Mouse (Mus musculus) kidney, adult 2 months (tissue): Measurements from ENCODE around the gene Vav3. TPM values are rescaled to one million over a fixed set of nuclear protein-coding genes. Genes with fewer than 3 reads are reported as not detected.

Source experiments
- DNase-seq: peaks from one replicate; pipeline ENCODE4 v3.0.0; 2021
- H3K27ac ChIP-seq: fragments of 200-500 bp; 2 replicates; pipeline ENCODE4 v1.5.1; 2012; ENCODE audit warnings: low read depth, low read length, control low read depth, inconsistent platforms; ENCODE audit not compliant: insufficient read depth
- H3K27me3 ChIP-seq: fragments of 200-500 bp; replicated peaks from 2 replicates; pipeline ENCODE4 v1.6.1; 2012; ENCODE audit warnings: mild to moderate bottlenecking, moderate library complexity, low read length, inconsistent platforms; ENCODE audit not compliant: control insufficient read depth, insufficient read depth
- H3K36me3 ChIP-seq: fragments of 200-500 bp; 2 replicates; pipeline ENCODE4 v1.6.1; 2012; ENCODE audit warnings: mild to moderate bottlenecking, moderate library complexity, low read length, inconsistent platforms; ENCODE audit not compliant: control insufficient read depth, insufficient read depth
- H3K4me1 ChIP-seq: fragments of 200-500 bp; 2 replicates; pipeline ENCODE4 v1.6.1; 2011; ENCODE audit warnings: low read length; ENCODE audit not compliant: control insufficient read depth, insufficient read depth
- H3K4me3 ChIP-seq: fragments of 200-500 bp; 2 replicates; pipeline ENCODE4 v1.5.1; 2011; ENCODE audit warnings: mild to moderate bottlenecking, low read depth, low read length, control low read depth; ENCODE audit not compliant: insufficient read depth
- CTCF ChIP-seq: fragments of 200-500 bp; conservative IDR thresholded peaks from 2 replicates; pipeline ENCODE4 v1.5.1; 2011; ENCODE audit warnings: low read depth, mild to moderate bottlenecking, control low read depth, low read length, moderate library complexity, mixed read lengths; ENCODE audit not compliant: insufficient read depth, insufficient read length
- POLR2A ChIP-seq: fragments of 200-500 bp; IDR thresholded peaks from one replicate; pipeline ENCODE4 v1.6.1; 2011; ENCODE audit warnings: low read depth, low read length, control low read depth
- WGBS: fragments of 180-500 bp; shearing (Covaris S2); methylation state at CpG from one replicate; pipeline ENCODE4 v1.1.7; 2018; 5-methylcytosine and 5-hydroxymethylcytosine counted together
- polyA plus RNA-seq: library from polyadenylated mRNA; depleted of rRNA; stranded (reverse); fragments of >200 nt; gene quantifications from 2 replicates; pipeline ENCODE4 v1.2.3, GENCODE M21; 2012

Gene Vav3
- polyA plus RNA-seq, 1 experiment, result 6.8 TPM

- 57% methylated on average over 8 of the region's 8 CpGs for WGBS
- no peak for TF ChIP-seq POLR2A
- TF ChIP-seq CTCF, result no peak
- H3K27ac ChIP-seq, result no peak overlapping the region
These were observed 186.2 kb downstream of the Vav3 start for GRCm38 (mm10) chr3:109526651-109527050.

GRCm38 (mm10) chr3:109528688-109529087 is 188.2 kb downstream of the Vav3 start:
- 63% methylated on average over 4 of the region's 4 CpGs for WGBS
- Histone ChIP-seq H3K27ac (no peak overlapping the region), H3K4me1 (no peaks in the 10 kb centered on the region), H3K4me3 (no peak overlapping the region), H3K27me3 (no peaks in the 10 kb centered on the region), H3K36me3 (no peaks in the 10 kb centered on the region)
- no peak for TF ChIP-seq POLR2A
- TF ChIP-seq CTCF, result no peak
- peak; percentile 10 for DNase-seq

More at GRCm38 (mm10) chr3:109526651-109527050, 186.2 kb downstream of the Vav3 start:
- no peaks in the 10 kb centered on the region for H3K27me3 ChIP-seq
- H3K36me3 ChIP-seq, result no peaks in the 10 kb centered on the region
- H3K4me3 ChIP-seq, result no peak overlapping the region
- DNase-seq, result no peak
- H3K4me1 ChIP-seq, result no peaks in the 10 kb centered on the region

DNA sequence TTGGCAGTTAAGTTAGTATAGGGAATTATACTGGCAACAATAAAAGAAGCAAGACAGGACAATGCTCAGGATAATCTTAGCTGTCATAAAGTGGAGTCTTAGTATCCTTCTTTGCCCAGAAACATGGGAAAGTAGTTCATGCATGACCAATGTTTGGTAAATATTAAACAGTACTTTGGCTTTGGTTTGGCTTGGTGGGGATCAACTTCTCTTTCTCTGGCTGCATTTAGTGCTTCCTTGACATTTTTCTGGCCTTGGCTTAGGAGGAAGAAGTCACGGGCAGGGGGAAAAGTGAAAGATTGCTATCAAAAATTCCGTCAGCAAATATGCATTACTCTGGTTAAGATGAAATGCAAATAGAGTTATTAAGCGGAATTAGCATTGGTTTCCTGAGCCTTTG is 197.2 kb downstream of the Vav3 start:
- Histone ChIP-seq H3K36me3 (no peaks in the 10 kb centered on the region), H3K27me3 (no peaks in the 10 kb centered on the region), H3K27ac (peak overlapping the region; percentile 99), H3K4me1 (peaks cover 19% of the 10 kb centered on the region), H3K4me3 (no peak overlapping the region)
- 35% methylated on average over 3 of the region's 3 CpGs for WGBS
- no peak for TF ChIP-seq POLR2A
- no peak for TF ChIP-seq CTCF
- peak; percentile 88 for DNase-seq

DNA sequence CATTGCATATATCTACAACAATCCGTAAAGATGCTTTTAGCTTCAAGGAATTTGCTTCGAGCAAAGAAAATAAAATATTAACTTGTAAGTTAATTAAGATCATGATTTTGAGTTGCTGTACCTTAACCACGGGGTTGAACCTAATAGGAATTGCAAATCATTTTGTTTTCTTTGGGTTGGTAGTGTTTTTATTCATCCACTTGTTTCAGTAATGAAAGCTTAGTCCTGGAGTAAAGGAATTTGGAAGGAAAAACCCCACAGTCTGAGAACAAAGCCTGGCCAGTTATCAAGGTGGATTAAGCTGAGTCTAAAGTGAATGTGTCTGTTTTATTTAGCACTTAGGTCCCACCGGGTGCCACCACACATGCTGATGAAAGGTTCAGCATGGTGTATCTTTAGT is 199.6 kb downstream of the Vav3 start:
- TF ChIP-seq CTCF, result no peak
- no peak for TF ChIP-seq POLR2A
- Histone ChIP-seq H3K4me3 (no peak overlapping the region), H3K36me3 (no peaks in the 10 kb centered on the region), H3K27me3 (no peaks in the 10 kb centered on the region), H3K4me1 (peaks cover 21% of the 10 kb centered on the region), H3K27ac (peak overlapping the region; percentile 97)
- peak; percentile 52 for DNase-seq
- WGBS, result 23% methylated on average over 4 of the region's 4 CpGs

DNA sequence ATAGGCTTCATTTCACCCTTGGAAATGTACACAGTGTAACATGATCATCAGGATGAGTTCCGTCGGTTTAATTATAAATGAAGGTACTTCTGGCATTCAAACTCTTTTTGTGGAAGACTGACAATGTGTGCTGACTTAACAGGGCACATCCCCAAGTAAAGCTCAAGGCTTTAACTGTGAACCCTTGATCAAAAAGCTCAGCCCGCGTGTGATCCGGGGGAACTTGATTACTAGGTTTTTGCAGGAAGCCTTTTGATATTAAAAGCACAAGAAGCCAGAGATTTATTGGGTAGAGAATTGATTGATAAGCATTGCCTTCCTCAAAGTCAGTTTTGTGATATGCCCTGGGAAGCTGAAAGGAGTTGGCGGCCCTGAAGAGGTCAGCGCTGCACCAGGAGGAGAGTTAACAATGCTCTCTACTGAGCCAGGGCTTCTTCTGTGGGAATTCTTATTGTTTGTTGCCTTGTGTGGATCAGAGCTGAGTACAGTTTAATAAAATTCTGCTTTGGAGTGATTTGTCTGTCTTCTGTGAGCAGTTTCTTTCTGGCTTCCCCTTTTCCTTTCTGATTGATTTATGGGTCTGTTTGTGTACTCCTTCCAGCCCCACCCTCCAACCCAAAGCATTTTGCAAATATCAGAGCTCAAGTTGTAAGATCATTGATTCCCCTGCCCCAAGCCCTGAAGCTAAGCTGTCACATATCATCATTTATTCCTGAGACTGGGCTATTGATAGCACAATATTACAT is 204.2 kb downstream of the Vav3 start:
- peak; percentile 58 for DNase-seq
- WGBS, result 45% methylated on average over 7 of the region's 7 CpGs

GRCm38 (mm10) chr3:109557329-109557728 is 216.9 kb downstream of the Vav3 start:
- Histone ChIP-seq H3K4me1 (no peaks in the 10 kb centered on the region), H3K27ac (no peak overlapping the region), H3K4me3 (no peak overlapping the region), H3K27me3 (no peaks in the 10 kb centered on the region), H3K36me3 (no peaks in the 10 kb centered on the region)
- TF ChIP-seq POLR2A (no peak), CTCF (no peak)
- no peak for DNase-seq
- WGBS, result 80% methylated on average over 2 of the region's 2 CpGs

More for the DNA sequence above, 204.2 kb downstream of the Vav3 start:
- Histone ChIP-seq H3K36me3 (no peaks in the 10 kb centered on the region), H3K27ac (0 out of 2 replicates have a peak overlapping the region, but pooled peaks have one; percentile 3), H3K4me3 (no peak overlapping the region), H3K4me1 (peaks cover 6% of the 10 kb centered on the region; the same call in 1 of the 2 replicates), H3K27me3 (no peaks in the 10 kb centered on the region)
- no peak; the same call in 1 of the 2 replicates for TF ChIP-seq CTCF
- TF ChIP-seq POLR2A, result no peak

DNA sequence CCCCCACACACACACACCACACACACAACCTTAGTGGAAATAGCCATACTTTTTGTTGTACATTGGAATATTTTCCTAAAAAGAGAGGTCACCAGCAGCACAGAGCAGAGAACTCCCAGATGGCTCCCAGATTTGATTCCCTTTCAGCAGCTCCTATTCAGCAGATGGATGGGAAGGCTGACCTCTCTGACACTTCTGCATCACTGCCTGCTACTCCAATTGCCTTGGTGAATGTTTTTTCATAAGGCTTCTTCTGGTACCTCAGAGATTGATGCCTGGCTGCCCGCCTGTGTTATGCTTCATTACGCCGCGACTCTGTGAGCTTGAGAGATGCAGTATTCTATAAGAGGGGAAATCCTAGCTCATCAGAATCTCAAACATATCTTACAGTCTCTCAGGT is 220.8 kb downstream of the Vav3 start:
- no peak overlapping the region; the same call in 1 of the 2 replicates for H3K27ac ChIP-seq
- TF ChIP-seq POLR2A (no peak), CTCF (no peak)
- no peak for DNase-seq
- no peaks in the 10 kb centered on the region for H3K27me3 ChIP-seq
- 0 out of 2 replicates have a peak, but pooled peaks cover 2% of the 10 kb centered on the region for H3K4me1 ChIP-seq
- no peaks in the 10 kb centered on the region for H3K36me3 ChIP-seq
- H3K4me3 ChIP-seq, result no peak overlapping the region
- whole genome bisulfite sequencing, result 42% methylated on average over 4 of the region's 4 CpGs
